Mouse (Mus musculus): ENCODE data around the gene Eif3g. TPM values are rescaled to one million over a fixed set of nuclear protein-coding genes. Genes with fewer than 3 reads are reported as not detected.

Gene Eif3g
- total RNA-seq, 2 experiments from 2014 or later = 116 to 126 TPM

DNA sequence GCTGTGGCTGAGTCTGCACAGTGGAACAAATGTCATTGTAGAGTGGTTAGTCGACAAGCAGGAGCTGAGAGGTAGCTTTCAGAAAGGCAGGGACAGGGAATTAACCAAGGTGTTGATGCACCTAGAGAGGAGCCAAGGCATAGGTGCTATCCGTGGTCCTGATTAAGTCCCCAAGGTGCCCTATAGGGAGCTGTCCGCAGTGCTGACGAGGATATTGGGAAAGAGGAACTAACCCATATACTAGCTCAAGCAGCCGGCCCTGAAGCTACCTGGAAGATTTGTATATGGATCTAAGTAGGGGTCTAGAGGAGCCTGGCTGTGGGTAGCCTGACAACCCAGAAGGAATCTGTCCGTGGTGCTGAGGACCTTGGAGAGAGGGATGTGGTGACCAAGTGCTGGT is 41.3 kb downstream of the Eif3g start:
- DNase-seq = peak; percentile 73

- DNase-seq = no peak
Measured at GRCm38 (mm10) chr9:20850179-20850578, 48.2 kb downstream of the Eif3g start.

Small RNA genes lying within 50 kb of the gene (microRNA-seq; reads per million reads assigned to microRNA genes)
- gene Mir7081 = 0 to 0.41 reads per million in 2 experiments

Other genes with a start within 250 kb of the Eif3g start
- gene Pin1, start 246.5 kb downstream of the Eif3g start, total RNA-seq (2021) = 10 to 100 TPM; 20.5 to 22.1 TPM
- gene Olfm2, start 152.3 kb downstream of the Eif3g start, total RNA-seq (2021) = under 1 TPM; 0.36 to 0.43 TPM
- 10 to 100 TPM; 12.1 to 13.3 TPM for gene Col5a3, start 83.6 kb downstream of the Eif3g start, total RNA-seq (2021)
- not detected for gene Rdh8, start 80.1 kb downstream of the Eif3g start, total RNA-seq (2021)
- 1 to 10 TPM; 6.4 to 7.2 TPM for gene A230050P20Rik, start 30.0 kb downstream of the Eif3g start, total RNA-seq (2021)
- gene Angptl6, start 18.9 kb downstream of the Eif3g start, total RNA-seq (2021) = 1 to 10 TPM; 1.6 to 1.7 TPM
- 10 to 100 TPM; 18.4 to 19.6 TPM for gene Ppan, start 10.4 kb downstream of the Eif3g start, total RNA-seq (2021)
- 10 to 100 TPM; 66.7 to 68.2 TPM for gene Dnmt1, start 61.3 kb upstream of the Eif3g start, total RNA-seq (2021)
- gene S1pr2, start 78.2 kb upstream of the Eif3g start, total RNA-seq (2021) = 10 to 100 TPM in 1 of 2 experiments, 1 to 10 TPM in 1; 8.4 to 11.1 TPM
- gene Mrpl4, start 104.1 kb upstream of the Eif3g start, total RNA-seq (2021) = 10 to 100 TPM; 85.7 to 98.0 TPM
- 1 to 10 TPM; 8.0 to 8.5 TPM for gene Icam1, start 117.4 kb upstream of the Eif3g start, total RNA-seq (2021)
- under 1 TPM; 0.27 to 0.93 TPM for gene Icam4, start 130.8 kb upstream of the Eif3g start, total RNA-seq (2021)
- gene Icam5, start 133.4 kb upstream of the Eif3g start, total RNA-seq (2021) = not detected
- gene Zglp1, start 168.5 kb upstream of the Eif3g start, total RNA-seq (2021) = not detected
- under 1 TPM; 0.14 to 0.23 TPM for gene Gm49373, start 174.5 kb upstream of the Eif3g start, total RNA-seq (2021)
- 10 to 100 TPM; 34.1 to 35.5 TPM for gene Fdx1l, start 175.0 kb upstream of the Eif3g start, total RNA-seq (2021)
- gene Gm38431, start 193.4 kb upstream of the Eif3g start, total RNA-seq (2021) = 1 to 10 TPM in 1 of 2 experiments, under 1 TPM in 1; 0.64 to 2.2 TPM
- gene Raver1, start 193.4 kb upstream of the Eif3g start, total RNA-seq (2021) = 10 to 100 TPM; 44.4 to 48.9 TPM
- 1 to 10 TPM; 7.7 to 8.2 TPM for gene Tyk2, start 232.6 kb upstream of the Eif3g start, total RNA-seq (2021)

Measured in heart, postnatal 4 days (tissue).